Mouse (Mus musculus): ENCODE measurements around the gene Igsf21.

GRCm38 (mm10) chr4:140071047-140071446, 175.5 kb downstream of the Igsf21 start:
- TF ChIP-seq CTCF (IDR thresholded peaks at IDR 0.05; ENCODE audit: low read depth) (no peak), EP300 (IDR thresholded peaks at IDR 0.05; ENCODE audit: low read depth) (no peak)
